Mouse (Mus musculus): ENCODE results near the gene Nop53. TPM values are rescaled to one million over a fixed set of nuclear protein-coding genes. Genes with fewer than 3 reads are reported as not detected.

Gene Nop53
- total RNA-seq, 2 experiments from 2014 or later: 152 to 153 TPM

Other genes starting within 250 kb of the Nop53 start
- not detected for gene Obox5, start 195.9 kb downstream of the Nop53 start, total RNA-seq (2021)
- gene Obox6, start 106.4 kb downstream of the Nop53 start, total RNA-seq (2021): not detected
- gene Crx, start 66.1 kb downstream of the Nop53 start, total RNA-seq (2021): not detected
- not detected for gene Crxos, start 63.5 kb downstream of the Nop53 start, total RNA-seq (2021)
- gene Selenow, start 23.7 kb downstream of the Nop53 start, total RNA-seq (2021): 100 to 1,000 TPM; 184 to 195 TPM
- 100 to 1,000 TPM; 224 to 236 TPM for gene Ehd2, start 21.5 kb upstream of the Nop53 start, total RNA-seq (2021)
- 1 to 10 TPM; 9.3 to 9.6 TPM for gene Bicra, start 101.8 kb upstream of the Nop53 start, total RNA-seq (2021)
- gene Zfp541, start 115.7 kb upstream of the Nop53 start, total RNA-seq (2021): not detected
- gene Napa, start 152.4 kb upstream of the Nop53 start, total RNA-seq (2021): 100 to 1,000 TPM in 1 of 2 experiments, 10 to 100 TPM in 1; 93.2 to 100 TPM
- 10 to 100 TPM; 24.1 to 27.7 TPM for gene Kptn, start 173.8 kb upstream of the Nop53 start, total RNA-seq (2021)
- gene Slc8a2, start 183.8 kb upstream of the Nop53 start, total RNA-seq (2021): 1 to 10 TPM; 1.3 to 1.4 TPM
- gene Meis3, start 229.0 kb upstream of the Nop53 start, total RNA-seq (2021): 1 to 10 TPM; 6.1 to 6.5 TPM

Measured in heart, postnatal 10 days (tissue).